Mouse (Mus musculus) kidney, embryonic 15.5 days (tissue): ENCODE results near the gene Chrna9. TPM values are rescaled to one million over a fixed set of nuclear protein-coding genes. Genes with fewer than 3 reads are reported as not detected.

Experiments
- ATAC-seq: fragments of 200-750 bp; cut with Nextera tagmentation; replicated peaks from 2 replicates; pipeline ENCODE4 v1.8.0; 2017; ENCODE audit warnings: moderate TSS enrichment; ENCODE audit not compliant: low FRiP score
- H3K27ac ChIP-seq: fragments of 300-500 bp; sonication (generic); 2 replicates; pipeline ENCODE4 v1.5.1; 2015; ENCODE audit warnings: mild to moderate bottlenecking, inconsistent platforms
- H3K27me3 ChIP-seq: fragments of 300-500 bp; sonication (generic); 2 replicates; pipeline ENCODE4 v1.6.1; 2015; ENCODE audit warnings: inconsistent platforms
- H3K36me3 ChIP-seq: fragments of 300-500 bp; sonication (generic); 2 replicates; pipeline ENCODE4 v1.6.1; 2015; ENCODE audit warnings: inconsistent platforms
- H3K4me1 ChIP-seq: fragments of 300-500 bp; sonication (generic); 2 replicates; pipeline ENCODE4 v1.6.1; 2015; ENCODE audit warnings: inconsistent platforms
- H3K4me2 ChIP-seq: fragments of 300-500 bp; sonication (generic); 2 replicates; pipeline ENCODE4 v1.6.1; 2015; ENCODE audit warnings: moderate library complexity, mild to moderate bottlenecking, inconsistent platforms
- H3K4me3 ChIP-seq: fragments of 300-500 bp; sonication (generic); replicated peaks from 2 replicates; pipeline ENCODE4 v1.5.1; 2015; ENCODE audit warnings: mild to moderate bottlenecking, inconsistent platforms
- H3K9ac ChIP-seq: fragments of 300-500 bp; sonication (generic); 2 replicates; pipeline ENCODE4 v1.6.1; 2015; ENCODE audit warnings: mild to moderate bottlenecking, inconsistent platforms
- H3K9me3 ChIP-seq: fragments of 300-500 bp; sonication (generic); replicated peaks from 2 replicates; pipeline ENCODE4 v1.6.1; 2016; ENCODE audit warnings: inconsistent platforms
- WGBS: fragments of 180-500 bp; shearing (Covaris S2); methylation state at CpG from one replicate; pipeline ENCODE4 v1.1.7; 2015; ENCODE audit warnings: mixed read lengths; 5-methylcytosine and 5-hydroxymethylcytosine counted together
- polyA plus RNA-seq: library from polyadenylated mRNA; unstranded; fragments of >200 nt; fragmentation: Nextera tagmentation; extraction: Ambion mirVana; gene quantifications from 2 replicates; pipeline ENCODE4 v1.2.1, GENCODE M21; 2015

The Chrna9 gene
- polyA plus RNA-seq, 1 experiment from 2014 or later = 0.55 TPM

GRCm38 (mm10) chr5:66000567-66001125 is 65.9 kb downstream of the Chrna9 start:
- 12% methylated on average over 6 of the region's 6 CpGs for WGBS
- Histone ChIP-seq H3K27me3 (no peaks in the 10 kb centered on the region), H3K9ac (no peak overlapping the region), H3K4me3 (no peak overlapping the region), H3K4me2 (no peak overlapping the region), H3K36me3 (no peaks in the 10 kb centered on the region), H3K4me1 (peaks cover 27% of the 10 kb centered on the region), H3K27ac (peak overlapping the region; percentile 91), H3K9me3 (no peaks in the 10 kb centered on the region)
- peak; percentile 67 for ATAC-seq

- peak overlapping the region; percentile 91 for H3K27ac ChIP-seq
- 66% methylated on average over 5 of the region's 5 CpGs for WGBS
- H3K4me3 ChIP-seq = no peak overlapping the region
- no peaks in the 10 kb centered on the region for H3K9me3 ChIP-seq
- H3K9ac ChIP-seq = no peak overlapping the region
- H3K36me3 ChIP-seq = no peaks in the 10 kb centered on the region
- H3K4me2 ChIP-seq = no peak overlapping the region
- peaks cover 27% of the 10 kb centered on the region for H3K4me1 ChIP-seq
- no peaks in the 10 kb centered on the region for H3K27me3 ChIP-seq
- ATAC-seq = no peak
Observed at GRCm38 (mm10) chr5:66001232-66001631, 66.5 kb downstream of the Chrna9 start.

DNA sequence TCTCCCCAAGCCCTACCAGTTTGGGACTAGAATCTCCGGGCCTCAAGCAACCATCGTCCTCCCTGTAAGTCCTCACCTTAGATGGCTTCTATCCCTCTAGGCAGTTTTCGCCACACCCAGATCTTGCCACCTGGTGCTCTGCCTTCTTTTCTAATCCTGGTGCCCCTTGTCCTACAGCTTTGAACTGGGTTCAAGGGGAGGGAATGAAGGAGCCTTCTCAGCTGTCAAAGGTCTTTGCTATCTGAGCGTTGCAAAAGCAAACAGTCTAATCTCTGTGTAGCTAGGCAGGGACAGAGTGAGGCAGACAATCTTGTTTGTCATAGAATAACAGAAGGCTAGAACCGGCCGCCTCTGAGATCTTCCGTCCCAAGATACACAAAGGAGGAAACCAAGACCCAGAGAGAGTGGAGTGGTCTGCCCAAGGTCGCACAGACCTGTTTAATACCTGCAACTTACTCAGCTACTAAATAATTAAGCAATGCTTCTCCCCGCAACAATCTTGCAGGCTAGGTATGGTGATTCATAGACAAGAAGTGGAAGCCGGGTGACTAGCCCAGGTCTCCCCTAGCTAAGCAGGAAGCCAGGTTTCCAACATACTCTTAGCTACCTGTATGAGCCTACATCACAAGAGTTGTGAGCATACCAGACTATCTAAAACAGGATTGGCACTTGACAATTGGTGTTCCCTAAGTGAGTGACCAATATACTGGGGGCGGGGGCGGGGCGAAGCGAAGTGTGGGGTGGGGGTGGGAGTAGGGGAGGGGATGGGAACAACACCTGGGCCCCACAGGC is 69.6 kb downstream of the Chrna9 start, which contains the start of gene 9130230L23Rik:
Gene 9130230L23Rik, minus strand, starts transcription at position 152 of the 792 bp plus-strand sequence.
- Histone ChIP-seq H3K27me3 (no peaks in the 10 kb centered on the region), H3K27ac (peak within 1 kb of the TSS; percentile 82), H3K9me3 (no peaks in the 10 kb centered on the region), H3K4me2 (peak within 1 kb of the TSS; percentile 27; the same call in 1 of the 2 replicates), H3K4me1 (peaks cover 27% of the 10 kb centered on the region), H3K9ac (no peak within 1 kb of the TSS), H3K4me3 (no peak within 1 kb of the TSS), H3K36me3 (no peaks in the 10 kb centered on the region)
- no peak for ATAC-seq
- WGBS = 65% methylated on average over 14 of the region's 14 CpGs

DNA sequence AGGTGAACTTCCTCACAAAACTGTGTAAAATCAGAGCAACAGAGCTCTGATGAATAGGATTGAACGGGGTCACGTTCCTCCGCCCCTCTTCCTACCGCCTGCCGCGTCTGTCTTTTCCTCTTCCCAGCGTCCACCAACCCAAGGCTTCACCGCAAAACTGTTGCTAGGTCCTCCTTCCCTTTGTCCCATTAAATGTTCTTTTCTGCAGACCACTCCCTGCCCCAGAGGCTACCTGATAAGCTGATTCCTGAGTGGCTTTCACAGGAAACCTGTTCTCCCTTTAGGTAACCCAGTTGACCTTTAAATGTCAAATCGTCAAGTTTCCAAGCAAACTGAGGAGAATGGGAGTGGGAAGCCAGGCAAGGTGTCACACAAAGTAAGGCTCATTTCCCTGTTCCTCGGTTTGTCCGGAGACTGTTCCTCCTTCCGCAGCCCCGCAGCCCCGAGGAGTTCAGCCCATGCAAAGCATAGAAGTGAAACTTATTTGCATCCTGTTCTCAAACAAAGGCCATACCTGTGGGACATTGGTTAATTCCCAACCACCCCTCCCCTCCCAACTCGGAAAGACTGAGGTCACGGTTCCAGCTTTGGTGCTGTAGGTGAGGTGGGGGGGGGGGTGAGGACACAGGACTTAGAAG is 70.4 kb downstream of the Chrna9 start:
- peaks cover 21% of the 10 kb centered on the region for H3K4me1 ChIP-seq
- 39% methylated on average over 16 of the region's 16 CpGs for WGBS
- peak; percentile 34; the same call in 1 of the 2 replicates for ATAC-seq

GRCm38 (mm10) chr5:66008245-66008967 is 73.7 kb downstream of the Chrna9 start:
- peaks cover 8% of the 10 kb centered on the region for H3K4me1 ChIP-seq
- H3K9me3 ChIP-seq = no peaks in the 10 kb centered on the region
- ATAC-seq = no peak
- H3K36me3 ChIP-seq = no peaks in the 10 kb centered on the region
- H3K4me2 ChIP-seq = no peak overlapping the region
- no peak overlapping the region for H3K9ac ChIP-seq
- no peaks in the 10 kb centered on the region for H3K27me3 ChIP-seq
- 76% methylated on average over 15 of the region's 15 CpGs for WGBS
- H3K27ac ChIP-seq = no peak overlapping the region
- no peak overlapping the region for H3K4me3 ChIP-seq

More for the DNA sequence above, 70.4 kb downstream of the Chrna9 start:
- H3K9ac ChIP-seq = no peak overlapping the region
- H3K4me2 ChIP-seq = peak overlapping the region; percentile 27; the same call in 1 of the 2 replicates
- no peak overlapping the region for H3K4me3 ChIP-seq
- no peaks in the 10 kb centered on the region for H3K36me3 ChIP-seq
- H3K27me3 ChIP-seq = no peaks in the 10 kb centered on the region
- peak overlapping the region; percentile 82 for H3K27ac ChIP-seq
- no peaks in the 10 kb centered on the region for H3K9me3 ChIP-seq

- WGBS = 63% methylated on average over 3 of the region's 3 CpGs
- peak overlapping the region; percentile 93 for H3K27ac ChIP-seq
- peaks cover 5% of the 10 kb centered on the region for H3K4me1 ChIP-seq
- peaks cover 1% of the 10 kb centered on the region; the same call in 1 of the 2 replicates for H3K36me3 ChIP-seq
- no peaks in the 10 kb centered on the region for H3K9me3 ChIP-seq
- no peak overlapping the region for H3K9ac ChIP-seq
- H3K4me2 ChIP-seq = no peak overlapping the region
- H3K27me3 ChIP-seq = no peaks in the 10 kb centered on the region
- no peak overlapping the region for H3K4me3 ChIP-seq
- ATAC-seq = peak; percentile 80
Observed at GRCm38 (mm10) chr5:66013999-66014398, 79.3 kb downstream of the Chrna9 start.

- no peak overlapping the region for H3K4me3 ChIP-seq
- H3K4me1 ChIP-seq = peaks cover 5% of the 10 kb centered on the region
- peaks cover 6% of the 10 kb centered on the region; the same call in 1 of the 2 replicates for H3K36me3 ChIP-seq
- H3K9ac ChIP-seq = no peak overlapping the region
- 61% methylated on average over 2 of the region's 2 CpGs for WGBS
- H3K27ac ChIP-seq = peak overlapping the region; percentile 93
- H3K9me3 ChIP-seq = no peaks in the 10 kb centered on the region
- H3K4me2 ChIP-seq = no peak overlapping the region
- peak; percentile 89 for ATAC-seq
- H3K27me3 ChIP-seq = no peaks in the 10 kb centered on the region
Observed at GRCm38 (mm10) chr5:66014437-66014836, 79.7 kb downstream of the Chrna9 start.

- H3K4me1 ChIP-seq = peaks cover 5% of the 10 kb centered on the region
- WGBS = 89% methylated on average over 2 of the region's 2 CpGs
- no peaks in the 10 kb centered on the region for H3K27me3 ChIP-seq
- no peak overlapping the region for H3K4me3 ChIP-seq
- H3K4me2 ChIP-seq = no peak overlapping the region
- no peak for ATAC-seq
- 0 out of 2 replicates have a peak, but pooled peaks cover 5% of the 10 kb centered on the region for H3K9me3 ChIP-seq
- H3K27ac ChIP-seq = peak overlapping the region; percentile 93
- H3K36me3 ChIP-seq = peaks cover 10% of the 10 kb centered on the region
- no peak overlapping the region for H3K9ac ChIP-seq
Observed at GRCm38 (mm10) chr5:66015449-66015961, 80.8 kb downstream of the Chrna9 start.

DNA sequence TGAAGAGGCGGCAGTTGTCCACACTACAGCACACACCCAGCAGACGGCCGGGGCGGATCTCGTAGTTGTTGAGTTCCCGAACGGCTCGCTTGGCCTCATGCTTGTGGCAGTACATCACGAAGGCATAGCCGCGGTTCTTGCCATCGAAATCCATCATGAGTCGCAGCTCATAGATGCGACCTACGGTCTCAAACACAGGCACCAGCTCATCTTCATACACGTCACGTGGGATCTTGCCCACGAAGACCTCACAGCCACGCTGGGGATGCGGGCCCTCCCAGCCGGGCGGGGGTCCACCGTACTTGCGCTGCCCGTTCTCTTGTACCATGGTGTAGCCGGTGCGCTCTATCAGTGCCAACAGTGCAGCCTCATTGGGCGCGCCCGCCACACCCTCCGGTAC is 92.1 kb downstream of the Chrna9 start:
- H3K4me1 ChIP-seq = no peaks in the 10 kb centered on the region
- peaks cover 50% of the 10 kb centered on the region for H3K36me3 ChIP-seq
- peaks cover 11% of the 10 kb centered on the region for H3K9me3 ChIP-seq
- 99% methylated on average over 31 of the region's 31 CpGs for WGBS
- H3K9ac ChIP-seq = no peak overlapping the region
- ATAC-seq = no peak
- no peak overlapping the region for H3K4me3 ChIP-seq
- no peaks in the 10 kb centered on the region for H3K27me3 ChIP-seq
- H3K27ac ChIP-seq = no peak overlapping the region
- no peak overlapping the region for H3K4me2 ChIP-seq
